Mouse (Mus musculus) kidney, postnatal 0 days (tissue): ENCODE data around the gene 4930539E08Rik. TPM values are rescaled to one million over a fixed set of nuclear protein-coding genes. Genes with fewer than 3 reads are reported as not detected.

Experiments used
- ATAC-seq: fragments of 200-750 bp; cut with Nextera tagmentation; replicated peaks from 2 replicates; pipeline ENCODE4 v1.8.0; 2017; ENCODE audit warnings: low read depth, moderate number of reproducible peaks, moderate TSS enrichment, moderate library complexity; ENCODE audit not compliant: low FRiP score
- DNase-seq: peaks from one replicate; pipeline ENCODE4 v3.0.0-alpha.2; 2016; ENCODE audit warnings: low spot score
- H3K27ac ChIP-seq: fragments of 300-500 bp; sonication (generic); 2 replicates; pipeline ENCODE4 v1.5.1; 2014; ENCODE audit warnings: mild to moderate bottlenecking
- H3K27me3 ChIP-seq: fragments of 300-500 bp; sonication (generic); 2 replicates; pipeline ENCODE4 v1.6.1; 2014; ENCODE audit warnings: low read length, mixed read lengths; ENCODE audit not compliant: insufficient read depth
- H3K36me3 ChIP-seq: fragments of 300-500 bp; sonication (generic); 2 replicates; pipeline ENCODE4 v1.6.1; 2014; ENCODE audit warnings: low read length, mixed read lengths; ENCODE audit not compliant: insufficient read depth
- H3K4me1 ChIP-seq: fragments of 300-500 bp; sonication (generic); replicated peaks from 2 replicates; pipeline ENCODE4 v1.6.1; 2014; ENCODE audit warnings: antibody characterized with exemption, low read length, mixed read lengths; ENCODE audit not compliant: insufficient read depth
- H3K4me2 ChIP-seq: fragments of 300-500 bp; sonication (generic); 2 replicates; pipeline ENCODE4 v1.6.1; 2014; ENCODE audit warnings: mild to moderate bottlenecking, low read length, moderate library complexity, mixed read lengths
- H3K4me3 ChIP-seq: fragments of 300-500 bp; sonication (generic); replicated peaks from 2 replicates; pipeline ENCODE4 v1.5.1; 2014; ENCODE audit warnings: low read depth, low read length
- H3K9ac ChIP-seq: fragments of 300-500 bp; sonication (generic); 2 replicates; pipeline ENCODE4 v1.6.1; 2014; ENCODE audit warnings: low read depth, low read length
- H3K9me3 ChIP-seq: fragments of 300-500 bp; sonication (generic); replicated peaks from 2 replicates; pipeline ENCODE4 v1.6.1; 2016; ENCODE audit warnings: low read length, inconsistent platforms, mixed read lengths
- CTCF ChIP-seq: IDR thresholded peaks from 2 replicates; pipeline ENCODE4 v1.5.1; 2016; ENCODE audit warnings: antibody characterized with exemption, low read depth, mild to moderate bottlenecking, moderate library complexity
- WGBS: fragments of 180-500 bp; shearing (Covaris S2); extraction: QIAGEN DNeasy Blood & Tissue Kit; methylation state at CpG from one replicate; pipeline ENCODE4 v1.1.7; 2014; 5-methylcytosine and 5-hydroxymethylcytosine counted together
- polyA plus RNA-seq: library from polyadenylated mRNA; unstranded; fragments of >200 nt; fragmentation: Nextera tagmentation; extraction: Ambion mirVana; gene quantifications from 2 replicates; pipeline ENCODE4 v1.2.1, GENCODE M21; 2015

The 4930539E08Rik gene
- polyA plus RNA-seq, 1 experiment from 2014 or later, result 0.41 TPM

- H3K9ac ChIP-seq, result no peak overlapping the region
- 77% methylated on average over 5 of the region's 5 CpGs for WGBS
- ATAC-seq, result no peak
- DNase-seq, result no peak
- no peak for TF ChIP-seq CTCF
- H3K4me1 ChIP-seq, result no peaks in the 10 kb centered on the region
- H3K9me3 ChIP-seq, result no peaks in the 10 kb centered on the region
- no peak overlapping the region for H3K4me2 ChIP-seq
- no peaks in the 10 kb centered on the region for H3K27me3 ChIP-seq
- no peaks in the 10 kb centered on the region for H3K36me3 ChIP-seq
- no peak overlapping the region for H3K27ac ChIP-seq
- no peak overlapping the region for H3K4me3 ChIP-seq
These were observed 16.9 kb downstream of the 4930539E08Rik start for GRCm38 (mm10) chr17:28898249-28898648.

- no peaks in the 10 kb centered on the region for H3K36me3 ChIP-seq
These were observed 17.3 kb downstream of the 4930539E08Rik start for GRCm38 (mm10) chr17:28897817-28898216.

GRCm38 (mm10) chr17:28896095-28896780, 18.9 kb downstream of the 4930539E08Rik start:
- no peak overlapping the region for H3K9ac ChIP-seq
- H3K36me3 ChIP-seq, result no peaks in the 10 kb centered on the region
- peak; percentile 39; the same call in 1 of the 2 replicates for TF ChIP-seq CTCF
- DNase-seq, result no peak
- no peak overlapping the region for H3K4me2 ChIP-seq
- ATAC-seq, result no peak
- no peaks in the 10 kb centered on the region for H3K4me1 ChIP-seq
- WGBS, result 92% methylated on average over 11 of the region's 11 CpGs
- H3K27ac ChIP-seq, result no peak overlapping the region
- H3K9me3 ChIP-seq, result no peaks in the 10 kb centered on the region
- H3K4me3 ChIP-seq, result no peak overlapping the region
- H3K27me3 ChIP-seq, result no peaks in the 10 kb centered on the region

More at GRCm38 (mm10) chr17:28897817-28898216, 17.3 kb downstream of the 4930539E08Rik start:
- Histone ChIP-seq H3K9me3 (no peaks in the 10 kb centered on the region), H3K27ac (no peak overlapping the region), H3K27me3 (no peaks in the 10 kb centered on the region), H3K9ac (no peak overlapping the region), H3K4me2 (no peak overlapping the region), H3K4me3 (no peak overlapping the region), H3K4me1 (no peaks in the 10 kb centered on the region)
- ATAC-seq, result no peak
- DNase-seq, result no peak
- TF ChIP-seq CTCF, result no peak
- WGBS, result 90% methylated on average over 5 of the region's 5 CpGs

GRCm38 (mm10) chr17:28895217-28895875, 19.8 kb downstream of the 4930539E08Rik start:
- no peak overlapping the region for H3K4me3 ChIP-seq
- no peak overlapping the region for H3K27ac ChIP-seq
- no peak overlapping the region for H3K4me2 ChIP-seq
- no peak for TF ChIP-seq CTCF
- no peak for ATAC-seq
- no peaks in the 10 kb centered on the region for H3K4me1 ChIP-seq
- H3K27me3 ChIP-seq, result no peaks in the 10 kb centered on the region
- H3K9ac ChIP-seq, result no peak overlapping the region
- H3K9me3 ChIP-seq, result no peaks in the 10 kb centered on the region
- 95% methylated on average over 21 of the region's 21 CpGs for WGBS
- DNase-seq, result no peak
- H3K36me3 ChIP-seq, result no peaks in the 10 kb centered on the region

- H3K27me3 ChIP-seq, result no peaks in the 10 kb centered on the region
- H3K27ac ChIP-seq, result no peak overlapping the region
- no peak overlapping the region for H3K4me2 ChIP-seq
- no peak overlapping the region for H3K9ac ChIP-seq
- H3K4me3 ChIP-seq, result no peak overlapping the region
- WGBS, result 83% methylated on average over 11 of the region's 11 CpGs
- DNase-seq, result no peak
- TF ChIP-seq CTCF, result no peak
- no peak for ATAC-seq
- H3K4me1 ChIP-seq, result no peaks in the 10 kb centered on the region
- H3K9me3 ChIP-seq, result no peaks in the 10 kb centered on the region
- H3K36me3 ChIP-seq, result no peaks in the 10 kb centered on the region
These were observed 20.9 kb downstream of the 4930539E08Rik start for GRCm38 (mm10) chr17:28894050-28894767.

- H3K4me3 ChIP-seq, result no peak overlapping the region
These were observed 28.9 kb downstream of the 4930539E08Rik start for GRCm38 (mm10) chr17:28886266-28886665.

More at GRCm38 (mm10) chr17:28886266-28886665, 28.9 kb downstream of the 4930539E08Rik start:
- Histone ChIP-seq H3K27me3 (no peaks in the 10 kb centered on the region), H3K4me2 (no peak overlapping the region), H3K9me3 (no peaks in the 10 kb centered on the region), H3K4me1 (no peaks in the 10 kb centered on the region), H3K27ac (no peak overlapping the region), H3K36me3 (no peaks in the 10 kb centered on the region), H3K9ac (no peak overlapping the region)
- DNase-seq (no peak), ATAC-seq (no peak)
- TF ChIP-seq CTCF, result no peak
- 74% methylated on average over 8 of the region's 8 CpGs for WGBS
